Mouse (Mus musculus): Measurements from ENCODE around the gene Tmem56.

- TF ChIP-seq POLR2A (IDR thresholded peaks at IDR 0.05; ENCODE audit: control insufficient read depth, extremely low read depth, insufficient read depth, low read length, poor library complexity) (no peak), CTCF (IDR thresholded peaks at IDR 0.05; ENCODE audit: borderline replicate concordance, control insufficient read depth, extremely low read depth, insufficient read depth, low read length, poor library complexity) (no peak)
Measured at GRCm38 (mm10) chr3:121208994-121209393, 73.9 kb downstream of the Tmem56 start.
